Mouse (Mus musculus) thymus, adult 2 months (tissue): ENCODE measurements around the gene Cryl1.

Experiments
- CTCF ChIP-seq: fragments of 200-500 bp; IDR thresholded peaks from 2 replicates; pipeline ENCODE4 v1.5.1; 2012; ENCODE audit warnings: mild to moderate bottlenecking, control low read depth, low read length, moderate library complexity, borderline replicate concordance; ENCODE audit not compliant: control insufficient read depth, poor library complexity, insufficient read depth; ENCODE audit errors: extremely low read depth
- POLR2A ChIP-seq: fragments of 200-500 bp; IDR thresholded peaks from 2 replicates; pipeline ENCODE4 v1.6.1; 2012; ENCODE audit warnings: mild to moderate bottlenecking, low read length, control low read depth, moderate library complexity; ENCODE audit not compliant: control insufficient read depth, poor library complexity, insufficient read depth; ENCODE audit errors: extremely low read depth

DNA sequence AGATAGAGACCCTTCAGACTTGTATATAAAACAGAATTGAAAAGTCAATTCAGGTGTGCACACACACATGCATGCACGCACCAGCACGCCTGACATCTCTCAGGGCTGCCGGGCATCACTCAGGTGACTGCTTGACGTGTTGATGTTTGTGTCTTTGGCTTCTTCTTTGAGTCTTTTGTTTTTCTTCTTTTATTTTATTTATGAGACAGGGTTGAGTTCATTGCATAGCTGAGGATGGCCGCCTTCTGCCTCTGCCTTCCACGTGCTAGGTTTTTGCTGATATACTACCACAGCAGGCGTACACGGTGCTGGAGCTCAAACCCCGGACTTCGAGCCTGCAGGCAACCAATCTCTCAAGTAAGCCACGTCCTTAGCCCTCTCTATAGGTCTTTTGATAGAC is 163.1 kb downstream of the Cryl1 start:
- TF ChIP-seq CTCF (no peak), POLR2A (no peak)
